Mouse (Mus musculus): ENCODE data around the gene Gripap1. TPM values are rescaled to one million over a fixed set of nuclear protein-coding genes. Genes with fewer than 3 reads are reported as not detected.

The Gripap1 gene
- 12.8 TPM for polyA plus RNA-seq (2014; fragmentation: Illumina TruSeq; extraction: RNeasy Lipid Tissue Mini Kit (QIAGEN cat#74804))

DNA sequence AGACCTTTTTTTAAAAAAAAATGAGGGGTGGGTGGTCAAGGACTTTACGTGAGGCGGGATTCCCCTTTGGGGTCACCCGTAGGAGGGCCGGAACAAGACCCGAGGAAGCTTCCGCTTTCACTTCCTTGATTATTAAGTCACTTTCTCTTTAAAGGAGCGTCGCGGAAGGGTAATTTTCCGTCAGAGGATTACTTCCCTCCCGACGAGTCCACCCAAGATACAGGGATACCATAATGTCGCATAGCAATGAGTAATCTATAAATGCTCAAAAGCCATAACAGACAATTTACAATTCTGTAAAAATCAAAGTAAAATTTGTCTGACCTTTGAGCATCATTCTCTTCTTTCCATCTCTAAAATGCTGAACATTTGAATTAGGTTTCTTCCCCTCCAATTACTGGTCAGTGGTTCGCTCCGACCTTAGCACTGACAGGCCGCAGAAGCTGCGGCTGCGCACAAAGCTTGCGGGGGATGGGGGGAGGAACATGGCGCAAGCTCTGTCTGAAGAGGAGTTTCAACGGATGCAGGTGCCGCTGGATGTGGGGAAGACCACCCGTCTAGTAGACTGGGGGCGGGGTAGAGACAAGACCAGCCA lies at the start of gene Gripap1:
Gripap1 (plus strand) TSS at position 224 of the 595 bp plus-strand sequence.

GRCm38 (mm10) chrX:7750432-7751116 lies 39.0 kb upstream of the Gripap1 start, which contains the start of gene Ccdc120:
TSS of gene Ccdc120 (minus strand) at chrX:7750905.

DNA sequence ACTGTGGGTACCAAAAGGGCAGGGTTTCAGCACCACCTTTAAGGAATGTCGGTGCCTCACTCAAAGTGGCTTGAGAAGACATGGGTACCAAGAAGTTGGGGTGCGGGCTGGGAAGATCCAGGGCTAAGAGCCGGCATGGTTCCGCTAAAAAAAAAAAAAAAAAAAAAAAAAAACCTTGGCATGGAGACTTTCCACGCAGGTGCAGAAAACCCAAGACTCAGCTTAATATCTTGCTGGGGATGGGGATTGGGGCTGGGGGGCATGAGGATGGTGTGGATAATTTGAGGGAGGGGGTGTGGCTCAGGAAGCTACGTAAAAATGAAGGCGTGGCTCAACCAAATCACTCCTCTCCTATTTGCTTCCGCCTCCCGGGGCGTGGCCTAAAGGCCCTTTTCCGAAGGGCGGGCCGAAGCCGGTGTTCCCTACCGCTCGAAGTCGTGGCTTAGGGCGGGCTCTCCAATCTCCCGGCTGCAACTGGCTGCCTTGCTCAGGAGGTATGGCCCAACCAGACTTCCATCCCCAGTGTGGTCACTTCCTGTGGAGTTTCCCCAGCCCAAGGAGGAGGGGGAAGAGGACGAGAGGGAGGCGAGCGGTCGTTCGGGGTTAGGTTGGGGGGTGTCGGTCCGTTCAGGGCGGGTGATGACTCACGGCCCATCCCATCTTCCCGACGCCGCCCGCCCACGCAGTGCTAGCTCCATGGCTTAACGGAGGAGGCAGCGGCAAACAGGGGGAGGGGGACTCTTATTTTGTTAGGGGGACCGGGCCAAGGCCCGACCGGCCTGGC lies 27.2 kb upstream of the Gripap1 start, which contains the start of gene Tfe3:
Tfe3 (plus strand) TSS at position 424 of the 784 bp plus-strand sequence.

GRCm38 (mm10) chrX:7821865-7822779 lies 32.6 kb downstream of the Gripap1 start, which contains the start of gene Kcnd1:
TSS of gene Kcnd1 (plus strand) at chrX:7822289.

GRCm38 (mm10) chrX:7841163-7842162 lies 51.9 kb downstream of the Gripap1 start, which contains the start of gene Otud5:
TSS of gene Otud5 (plus strand) at chrX:7841364.

Other genes starting within 250 kb of the Gripap1 start
- gene Foxp3, start 216.1 kb upstream of the Gripap1 start, polyA plus RNA-seq (2014; fragmentation: Illumina TruSeq; extraction: RNeasy Lipid Tissue Mini Kit (QIAGEN cat#74804)) = not detected
- gene Ppp1r3f, start 215.5 kb upstream of the Gripap1 start, polyA plus RNA-seq (2014; fragmentation: Illumina TruSeq; extraction: RNeasy Lipid Tissue Mini Kit (QIAGEN cat#74804)) = 0.94 TPM
- gene Ccdc22, start 184.2 kb upstream of the Gripap1 start, polyA plus RNA-seq (2014; fragmentation: Illumina TruSeq; extraction: RNeasy Lipid Tissue Mini Kit (QIAGEN cat#74804)) = 1.4 TPM
- gene Cacna1f, start 182.7 kb upstream of the Gripap1 start, polyA plus RNA-seq (2014; fragmentation: Illumina TruSeq; extraction: RNeasy Lipid Tissue Mini Kit (QIAGEN cat#74804)) = not detected
- gene Syp, start 151.3 kb upstream of the Gripap1 start, polyA plus RNA-seq (2014; fragmentation: Illumina TruSeq; extraction: RNeasy Lipid Tissue Mini Kit (QIAGEN cat#74804)) = 1.1 TPM
- 5.1 TPM for gene Prickle3, start 132.5 kb upstream of the Gripap1 start, polyA plus RNA-seq (2014; fragmentation: Illumina TruSeq; extraction: RNeasy Lipid Tissue Mini Kit (QIAGEN cat#74804))
- 62.5 TPM for gene Plp2, start 118.4 kb upstream of the Gripap1 start, polyA plus RNA-seq (2014; fragmentation: Illumina TruSeq; extraction: RNeasy Lipid Tissue Mini Kit (QIAGEN cat#74804))
- 0.43 TPM for gene Magix, start 108.5 kb upstream of the Gripap1 start, polyA plus RNA-seq (2014; fragmentation: Illumina TruSeq; extraction: RNeasy Lipid Tissue Mini Kit (QIAGEN cat#74804))
- gene Gpkow, start 92.6 kb upstream of the Gripap1 start, polyA plus RNA-seq (2014; fragmentation: Illumina TruSeq; extraction: RNeasy Lipid Tissue Mini Kit (QIAGEN cat#74804)) = 77.7 TPM
- gene Wdr45, start 75.4 kb upstream of the Gripap1 start, polyA plus RNA-seq (2014; fragmentation: Illumina TruSeq; extraction: RNeasy Lipid Tissue Mini Kit (QIAGEN cat#74804)) = 4.6 TPM
- not detected for gene Gm45208, start 67.5 kb upstream of the Gripap1 start, polyA plus RNA-seq (2014; fragmentation: Illumina TruSeq; extraction: RNeasy Lipid Tissue Mini Kit (QIAGEN cat#74804))
- 17.5 TPM for gene Praf2, start 61.3 kb upstream of the Gripap1 start, polyA plus RNA-seq (2014; fragmentation: Illumina TruSeq; extraction: RNeasy Lipid Tissue Mini Kit (QIAGEN cat#74804))
- 1.6 TPM for gene Ccdc120, start 38.9 kb upstream of the Gripap1 start, polyA plus RNA-seq (2014; fragmentation: Illumina TruSeq; extraction: RNeasy Lipid Tissue Mini Kit (QIAGEN cat#74804))
- 9.8 TPM for gene Tfe3, start 27.2 kb upstream of the Gripap1 start, polyA plus RNA-seq (2014; fragmentation: Illumina TruSeq; extraction: RNeasy Lipid Tissue Mini Kit (QIAGEN cat#74804))
- 0.74 TPM for gene Kcnd1, start 32.5 kb downstream of the Gripap1 start, polyA plus RNA-seq (2014; fragmentation: Illumina TruSeq; extraction: RNeasy Lipid Tissue Mini Kit (QIAGEN cat#74804))
- gene Otud5, start 51.6 kb downstream of the Gripap1 start, polyA plus RNA-seq (2014; fragmentation: Illumina TruSeq; extraction: RNeasy Lipid Tissue Mini Kit (QIAGEN cat#74804)) = 41.7 TPM
- 5.0 TPM for gene Pim2, start 88.5 kb downstream of the Gripap1 start, polyA plus RNA-seq (2014; fragmentation: Illumina TruSeq; extraction: RNeasy Lipid Tissue Mini Kit (QIAGEN cat#74804))
- 3.1 TPM for gene Slc35a2, start 94.3 kb downstream of the Gripap1 start, polyA plus RNA-seq (2014; fragmentation: Illumina TruSeq; extraction: RNeasy Lipid Tissue Mini Kit (QIAGEN cat#74804))
- 18.8 TPM for gene Pqbp1, start 109.5 kb downstream of the Gripap1 start, polyA plus RNA-seq (2014; fragmentation: Illumina TruSeq; extraction: RNeasy Lipid Tissue Mini Kit (QIAGEN cat#74804))
- gene Timm17b, start 109.6 kb downstream of the Gripap1 start, polyA plus RNA-seq (2014; fragmentation: Illumina TruSeq; extraction: RNeasy Lipid Tissue Mini Kit (QIAGEN cat#74804)) = 3.8 TPM
- gene Gm10491, start 118.1 kb downstream of the Gripap1 start, polyA plus RNA-seq (2014; fragmentation: Illumina TruSeq; extraction: RNeasy Lipid Tissue Mini Kit (QIAGEN cat#74804)) = not detected
- gene Gm10490, start 119.8 kb downstream of the Gripap1 start, polyA plus RNA-seq (2014; fragmentation: Illumina TruSeq; extraction: RNeasy Lipid Tissue Mini Kit (QIAGEN cat#74804)) = not detected
- not detected for gene Pcsk1n, start 130.1 kb downstream of the Gripap1 start, polyA plus RNA-seq (2014; fragmentation: Illumina TruSeq; extraction: RNeasy Lipid Tissue Mini Kit (QIAGEN cat#74804))
- gene Eras, start 138.8 kb downstream of the Gripap1 start, polyA plus RNA-seq (2014; fragmentation: Illumina TruSeq; extraction: RNeasy Lipid Tissue Mini Kit (QIAGEN cat#74804)) = not detected
- gene Hdac6, start 158.1 kb downstream of the Gripap1 start, polyA plus RNA-seq (2014; fragmentation: Illumina TruSeq; extraction: RNeasy Lipid Tissue Mini Kit (QIAGEN cat#74804)) = 3.9 TPM
- 2.5 TPM for gene Gata1, start 188.3 kb downstream of the Gripap1 start, polyA plus RNA-seq (2014; fragmentation: Illumina TruSeq; extraction: RNeasy Lipid Tissue Mini Kit (QIAGEN cat#74804))
- not detected for gene Glod5, start 228.7 kb downstream of the Gripap1 start, polyA plus RNA-seq (2014; fragmentation: Illumina TruSeq; extraction: RNeasy Lipid Tissue Mini Kit (QIAGEN cat#74804))

Data from ovary, adult 10 weeks (tissue).